11 mouse cellular contexts compared by ENCODE assay signal in the genomic region with DNA sequence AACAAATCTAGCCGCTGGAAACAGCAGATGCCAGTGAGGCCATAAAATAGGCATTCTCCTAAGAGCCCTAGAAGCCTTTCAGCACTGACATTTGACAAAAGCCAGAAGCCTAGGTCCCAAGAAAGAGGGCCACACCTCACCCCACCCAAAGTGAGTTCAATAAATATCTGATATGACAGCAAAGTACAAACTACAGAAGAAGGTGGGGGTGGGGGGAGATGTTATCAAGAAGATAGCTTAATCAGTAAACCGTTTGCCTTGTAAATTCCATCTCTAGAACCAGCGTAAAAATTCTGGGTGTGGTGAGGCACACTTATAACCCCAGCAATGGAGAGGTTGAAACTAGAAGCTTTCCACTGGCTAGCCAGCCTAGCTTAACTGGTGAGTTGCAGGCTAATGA.
DNase-seq lines count a peak whose midpoint lies in the region; ATAC-seq and TF ChIP-seq lines count a peak whose summit lies in the region.
"Had no signal": no experiment of that assay in that cellular context is flagged by ENCODE, and none has a peak within 500 bp of the region (broad histone marks: within the 10 kb centered on the region; RNA-seq: fewer than 3 reads in every experiment).

No protein-coding gene starts in this region.

- no peaks in the 10 kb centered on the region for H3K36me3 ChIP-seq in embryonic facial prominence, embryonic 11.5 days (replicated peaks; ENCODE audit: control insufficient read depth, insufficient read depth, low read depth, low read length)
- H3K36me3 ChIP-seq in embryonic facial prominence, embryonic 10.5 days (replicated peaks), result no peaks in the 10 kb centered on the region
- no peaks in the 10 kb centered on the region for H3K36me3 ChIP-seq in intestine, embryonic 14.5 days (ENCODE audit: control insufficient read depth, insufficient read depth, low read length)
- H3K36me3 ChIP-seq in stomach, embryonic 16.5 days (ENCODE audit: control insufficient read depth, insufficient read depth, low read length), result no peaks in the 10 kb centered on the region
- H3K36me3 ChIP-seq: liver, embryonic 15.5 days had no signal

- no peak for ATAC-seq in embryonic facial prominence, embryonic 11.5 days (replicated peaks; ENCODE audit: insufficient number of reproducible peaks, low FRiP score, low TSS enrichment, low read depth)
- ATAC-seq in intestine, embryonic 14.5 days (replicated peaks; ENCODE audit: low FRiP score, low TSS enrichment, low read depth), result peak; percentile 66
- peak; percentile 51; the same call in 1 of the 2 replicates for ATAC-seq in stomach, embryonic 16.5 days (ENCODE audit: insufficient read depth, low FRiP score)

- intact Hi-C loops in left cerebral cortex, postnatal 14 days (cut with DNase I), result no loop called here

- peak; percentile 12 for DNase-seq in embryonic facial prominence, embryonic 11.5 days (ENCODE audit: low spot score)
- DNase-seq in embryonic facial prominence, embryonic 10.5 days (ENCODE audit: low spot score), result no peak
- DNase-seq in layer of hippocampus, adult 2 months (ENCODE audit: low spot score in 2 of 2), result no peak
- no peak for DNase-seq in layer of hippocampus, postnatal 25 days (ENCODE audit: extremely low spot score in 1 of 2, low spot score in 1 of 2)
- DNase-seq in intestine, embryonic 14.5 days (ENCODE audit: low spot score), result no peak
- DNase-seq in Muller cell, postnatal 12 days (ENCODE audit: inconsistent ontology term), result no peak
- no peak for DNase-seq in left cerebral cortex, postnatal 14 days (ENCODE audit: low spot score in 2 of 2)

- no peak overlapping the region for H3K27ac ChIP-seq in embryonic facial prominence, embryonic 11.5 days (replicated peaks; ENCODE audit: low read depth, low read length)
- no peak overlapping the region for H3K27ac ChIP-seq in embryonic facial prominence, embryonic 10.5 days (replicated peaks)
- peak overlapping the region; percentile 54 for H3K27ac ChIP-seq in layer of hippocampus, adult 2 months
- no peak overlapping the region for H3K27ac ChIP-seq in intestine, embryonic 14.5 days (ENCODE audit: low read depth)
- H3K27ac ChIP-seq in stomach, embryonic 16.5 days (ENCODE audit: low read length), result 0 out of 2 replicates have a peak overlapping the region, but pooled peaks have one; percentile 2
- H3K27ac ChIP-seq: left cerebral cortex, adult 2 months; liver, embryonic 15.5 days had no signal

- no peaks in the 10 kb centered on the region for H3K27me3 ChIP-seq in embryonic facial prominence, embryonic 11.5 days (ENCODE audit: control insufficient read depth, insufficient read depth, low read length)
- no peaks in the 10 kb centered on the region for H3K27me3 ChIP-seq in embryonic facial prominence, embryonic 10.5 days (replicated peaks; ENCODE audit: low read depth, poor library complexity, severe bottlenecking)
- H3K27me3 ChIP-seq in intestine, embryonic 14.5 days (replicated peaks; ENCODE audit: control insufficient read depth, insufficient read depth, low read length), result no peaks in the 10 kb centered on the region
- no peaks in the 10 kb centered on the region for H3K27me3 ChIP-seq in stomach, embryonic 16.5 days (ENCODE audit: control insufficient read depth, insufficient read depth, low read length)
- H3K27me3 ChIP-seq: liver, embryonic 15.5 days had no signal

- H3K4me1 ChIP-seq in embryonic facial prominence, embryonic 11.5 days (ENCODE audit: control insufficient read depth, insufficient read depth, low read length), result peaks cover 7% of the 10 kb centered on the region
- H3K4me1 ChIP-seq in embryonic facial prominence, embryonic 10.5 days, result peaks cover 35% of the 10 kb centered on the region
- peaks cover 13% of the 10 kb centered on the region for H3K4me1 ChIP-seq in intestine, embryonic 14.5 days (replicated peaks; ENCODE audit: control insufficient read depth, insufficient read depth, low read length)
- H3K4me1 ChIP-seq in stomach, embryonic 16.5 days (ENCODE audit: control insufficient read depth, insufficient read depth, low read length), result peaks cover 27% of the 10 kb centered on the region

- TF ChIP-seq CTCF in layer of hippocampus, adult 2 months (conservative IDR thresholded peaks at IDR 0.05), result no peak

- no peaks in the 10 kb centered on the region for H3K9me3 ChIP-seq in embryonic facial prominence, embryonic 11.5 days (replicated peaks; ENCODE audit: control insufficient read depth, low read length)
- H3K9me3 ChIP-seq in embryonic facial prominence, embryonic 10.5 days, result no peaks in the 10 kb centered on the region
- no peaks in the 10 kb centered on the region for H3K9me3 ChIP-seq in intestine, embryonic 14.5 days (ENCODE audit: control insufficient read depth, low read length)
- H3K9me3 ChIP-seq in stomach, embryonic 16.5 days (replicated peaks; ENCODE audit: control insufficient read depth, low read length), result no peaks in the 10 kb centered on the region
- H3K9me3 ChIP-seq: liver, embryonic 15.5 days; megakaryocyte, embryonic 14.5 days had no signal

- WGBS in embryonic facial prominence, embryonic 11.5 days, result 55% methylated on average over 3 of the region's 3 CpGs
- 71% methylated on average over 3 of the region's 3 CpGs for WGBS in embryonic facial prominence, embryonic 10.5 days
- 15% methylated on average over 3 of the region's 3 CpGs for WGBS in intestine, embryonic 14.5 days
- 21% methylated on average over 3 of the region's 3 CpGs for WGBS in stomach, embryonic 16.5 days

- H3K9ac ChIP-seq in embryonic facial prominence, embryonic 11.5 days (replicated peaks; ENCODE audit: low read length), result no peak overlapping the region
- H3K9ac ChIP-seq in intestine, embryonic 14.5 days (ENCODE audit: low read length), result no peak overlapping the region
- no peak overlapping the region for H3K9ac ChIP-seq in stomach, embryonic 16.5 days (ENCODE audit: low read length)
- H3K9ac ChIP-seq: liver, embryonic 15.5 days had no signal

- H3K4me2 ChIP-seq in embryonic facial prominence, embryonic 11.5 days (ENCODE audit: low read depth, low read length), result no peak overlapping the region
- no peak overlapping the region for H3K4me2 ChIP-seq in intestine, embryonic 14.5 days (ENCODE audit: low read length)
- no peak overlapping the region for H3K4me2 ChIP-seq in stomach, embryonic 16.5 days (ENCODE audit: low read depth, low read length)
- H3K4me2 ChIP-seq: liver, embryonic 15.5 days had no signal

- H3K4me3 ChIP-seq in embryonic facial prominence, embryonic 11.5 days (ENCODE audit: low read depth, low read length), result no peak overlapping the region
- no peak overlapping the region for H3K4me3 ChIP-seq in embryonic facial prominence, embryonic 10.5 days
- no peak overlapping the region for H3K4me3 ChIP-seq in layer of hippocampus, adult 2 months
- no peak overlapping the region for H3K4me3 ChIP-seq in intestine, embryonic 14.5 days (ENCODE audit: low read depth, low read length)
- H3K4me3 ChIP-seq in stomach, embryonic 16.5 days (replicated peaks; ENCODE audit: low read length), result no peak overlapping the region
- H3K4me3 ChIP-seq: left cerebral cortex, adult 2 months; liver, embryonic 15.5 days; megakaryocyte, embryonic 14.5 days had no signal

Comparison
In these comparisons a context has a peak if more than half of its experiments do, and no peak if none do; other contexts are left out.
1. H3K27ac ChIP-seq: peak in layer of hippocampus, adult 2 months (single experiment) and stomach, embryonic 16.5 days (single experiment); none in embryonic facial prominence, embryonic 11.5 days (single experiment), embryonic facial prominence, embryonic 10.5 days (single experiment) and intestine, embryonic 14.5 days (single experiment).